Comparison of ENCODE assay signal across 10 mouse cellular contexts in the genomic region with DNA sequence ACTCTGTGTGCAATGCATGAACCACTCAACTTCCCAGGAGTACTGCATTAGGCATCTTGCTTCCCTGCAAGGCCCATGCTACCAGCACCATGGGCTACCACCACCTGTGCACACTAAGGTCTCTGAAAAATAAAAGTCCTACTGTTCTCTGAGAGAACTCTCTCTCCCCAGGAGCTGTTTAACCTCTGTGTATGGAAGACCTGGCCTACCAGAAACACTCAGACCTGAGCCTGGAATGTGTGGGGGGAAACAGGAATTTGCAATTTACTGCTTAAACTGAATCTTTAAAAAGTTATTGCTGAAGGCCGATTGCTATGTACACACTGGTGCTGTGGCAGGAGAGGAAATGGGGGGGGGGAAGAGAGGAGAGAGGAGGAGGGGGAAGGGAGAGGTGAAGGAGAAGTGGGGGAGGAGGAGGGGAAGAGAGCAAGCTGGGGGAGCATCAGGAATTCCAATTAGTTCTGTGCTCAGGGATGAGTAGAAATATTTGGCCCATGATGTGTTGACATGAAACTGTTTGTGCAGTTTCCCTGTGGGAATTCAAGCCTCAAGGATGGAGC.
A peak's percentile ranks its signal among the peaks of the same experiment; 100 is the strongest.
DNase-seq lines count a peak whose midpoint lies in the region; ATAC-seq lines count a peak whose summit lies in the region.
"Had no signal": no experiment of that assay in that cellular context is flagged by ENCODE, and none has a peak within 500 bp of the region (broad histone marks: within the 10 kb centered on the region; RNA-seq: fewer than 3 reads in every experiment).

No protein-coding gene starts in this region.

- no peaks in the 10 kb centered on the region for H3K36me3 ChIP-seq in limb, embryonic 15.5 days
- H3K36me3 ChIP-seq: forebrain, embryonic 12.5 days; hindbrain, embryonic 12.5 days had no signal

- peak; percentile 9 to 18 for DNase-seq in kidney, postnatal 4 days
- DNase-seq in kidney, postnatal 14 days: no peak
- peak; percentile 83 for DNase-seq in Muller cell, postnatal 12 days (ENCODE audit: inconsistent ontology term)
- peak; percentile 47 for DNase-seq in embryo, embryonic 11 days
- DNase-seq in frontal cortex, adult 2 months (ENCODE audit: extremely low spot score in 1 of 2, low spot score in 1 of 2): no peak
- DNase-seq in gastrocnemius, postnatal 4 days (ENCODE audit: low spot score in 2 of 2): no peak

- H3K27me3 ChIP-seq in limb, embryonic 15.5 days: no peaks in the 10 kb centered on the region
- H3K27me3 ChIP-seq: forebrain, embryonic 12.5 days; hindbrain, embryonic 12.5 days had no signal

- 7% methylated on average over 1 of the region's 1 CpGs for WGBS in limb, embryonic 15.5 days

- H3K9me3 ChIP-seq in limb, embryonic 15.5 days: no peaks in the 10 kb centered on the region
- H3K9me3 ChIP-seq: forebrain, embryonic 12.5 days; hindbrain, embryonic 12.5 days had no signal

- peaks cover 9% of the 10 kb centered on the region; the same call in 1 of the 2 replicates for H3K4me1 ChIP-seq in limb, embryonic 15.5 days
- H3K4me1 ChIP-seq: hindbrain, embryonic 12.5 days had no signal

- H3K27ac ChIP-seq in limb, embryonic 15.5 days: 0 out of 2 replicates have a peak overlapping the region, but pooled peaks have one; percentile 5
- H3K27ac ChIP-seq: forebrain, embryonic 12.5 days; hindbrain, embryonic 12.5 days; macrophage had no signal

- H3K9ac ChIP-seq in limb, embryonic 15.5 days: no peak overlapping the region
- H3K9ac ChIP-seq: forebrain, embryonic 12.5 days; hindbrain, embryonic 12.5 days had no signal

- ATAC-seq in limb, embryonic 15.5 days (ENCODE audit: insufficient number of reproducible peaks, low FRiP score, low TSS enrichment, low read depth): no peak

- H3K4me2 ChIP-seq in limb, embryonic 15.5 days: no peak overlapping the region
- H3K4me2 ChIP-seq: forebrain, embryonic 12.5 days; hindbrain, embryonic 12.5 days had no signal

- H3K4me3 ChIP-seq in limb, embryonic 15.5 days: no peak overlapping the region
- H3K4me3 ChIP-seq: forebrain, embryonic 12.5 days; hindbrain, embryonic 12.5 days had no signal

Comparison
In these comparisons a context has a peak if more than half of its experiments do, and no peak if none do; other contexts are left out.
1. DNase-seq: peak in kidney, postnatal 4 days (2 of 2), Muller cell, postnatal 12 days (single experiment) and embryo, embryonic 11 days (single experiment); none in kidney, postnatal 14 days (single experiment), frontal cortex, adult 2 months (0 of 2) and gastrocnemius, postnatal 4 days (0 of 2).